Mouse (Mus musculus): ENCODE data around the gene 2200002D01Rik.

DNA sequence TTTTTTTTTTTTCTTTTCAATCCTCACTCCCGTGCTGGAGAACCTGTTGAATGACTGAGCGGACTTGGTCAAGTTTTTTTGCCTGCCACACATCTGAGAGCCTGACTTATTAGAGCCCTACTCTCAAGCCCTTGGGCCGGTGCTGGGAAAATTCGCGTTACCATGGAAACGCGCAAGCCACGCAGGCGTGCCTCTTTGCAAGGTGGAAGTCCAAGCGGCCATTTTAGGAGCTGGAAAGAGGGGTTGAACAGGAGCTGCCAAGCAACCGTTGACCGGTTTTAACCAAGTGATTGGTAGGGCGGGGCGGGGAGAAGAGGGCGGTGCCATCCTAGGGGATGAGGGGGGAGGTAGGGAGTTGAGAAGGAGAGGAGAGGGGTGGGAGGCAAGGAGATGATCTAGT is 33.4 kb downstream of the 2200002D01Rik start:
- TF ChIP-seq CTCF (IDR thresholded peaks at IDR 0.05; ENCODE audit: control insufficient read depth, insufficient read depth, insufficient read length) = no peak
- TF ChIP-seq MAX (IDR thresholded peaks at IDR 0.05) = no peak
- TF ChIP-seq USF1 (IDR thresholded peaks at IDR 0.05; ENCODE audit: low read depth) = no peak
- TF ChIP-seq MYOD1 (IDR thresholded peaks at IDR 0.05; ENCODE audit: control insufficient read depth, insufficient read length, low read depth) = no peak
- no peak for TF ChIP-seq CEBPB (IDR thresholded peaks at IDR 0.05; ENCODE audit: low read depth)
